Comparison of ENCODE assay signal across 9 mouse cellular contexts in genomic region chr10:91169414-91170065, GRCm38 (mm10). TPM values are rescaled to one million over a fixed set of nuclear protein-coding genes. Genes with fewer than 3 reads are reported as not detected.
DNase-seq lines count a peak whose midpoint lies in the region; ATAC-seq and TF ChIP-seq lines count a peak whose summit lies in the region.
"Had no signal": no experiment of that assay in that cellular context is flagged by ENCODE, and none has a peak within 500 bp of the region (broad histone marks: within the 10 kb centered on the region; RNA-seq: fewer than 3 reads in every experiment).

No protein-coding gene starts in this region.

- peak overlapping the region; percentile 68 for H3K4me2 ChIP-seq in heart, embryonic 14.5 days (ENCODE audit: low read length)
- peak overlapping the region; percentile 52 for H3K4me2 ChIP-seq in hindbrain, embryonic 11.5 days (replicated peaks; ENCODE audit: low read depth, low read length)
- peak overlapping the region; percentile 63 for H3K4me2 ChIP-seq in midbrain, embryonic 12.5 days (replicated peaks)

- H3K27ac ChIP-seq in heart, embryonic 14.5 days (replicated peaks in 1 of 2; ENCODE audit: control insufficient read depth in 1 of 2, insufficient read depth in 1 of 2, low read depth in 2 of 2, low read length in 2 of 2) = peak overlapping the region in 1 of 2 experiments; percentile 98; a peak in 2 of 4 replicates
- no peak overlapping the region for H3K27ac ChIP-seq in ES-E14 (ENCODE audit: insufficient read depth, low read depth, low read length, poor library complexity, severe bottlenecking)
- H3K27ac ChIP-seq in hindbrain, embryonic 11.5 days (ENCODE audit: low read depth, low read length) = no peak overlapping the region
- no peak overlapping the region for H3K27ac ChIP-seq in midbrain, embryonic 12.5 days (replicated peaks)

- no peak for ATAC-seq in heart, embryonic 14.5 days (ENCODE audit: insufficient number of reproducible peaks, insufficient read depth, low FRiP score, low read depth)
- no peak for ATAC-seq in hindbrain, embryonic 11.5 days (ENCODE audit: low FRiP score)
- ATAC-seq in midbrain, embryonic 12.5 days (ENCODE audit: low FRiP score, low read depth) = no peak

- H3K9ac ChIP-seq in heart, embryonic 14.5 days (ENCODE audit: low read length) = peak overlapping the region; percentile 100
- peak overlapping the region; percentile 71 for H3K9ac ChIP-seq in ES-E14 (ENCODE audit: insufficient read depth, low read depth, low read length, poor library complexity, severe bottlenecking)
- peak overlapping the region; percentile 99 for H3K9ac ChIP-seq in hindbrain, embryonic 11.5 days (ENCODE audit: low read depth, low read length)
- peak overlapping the region; percentile 60 for H3K9ac ChIP-seq in midbrain, embryonic 12.5 days (replicated peaks)

- intact Hi-C loops in heart, postnatal 14 days (cut with DNase I) = loop anchor here (1.0 to 10.0 kb wide), 3 partner anchors 19 to 1845 kb away; no protein-coding TSS in a partner anchor

- peaks cover 12 to 29% of the 10 kb centered on the region in 2 experiments; a peak in 3 of 4 replicates for H3K4me1 ChIP-seq in heart, embryonic 14.5 days (ENCODE audit: control insufficient read depth in 2 of 2, insufficient read depth in 2 of 2, low read length in 2 of 2)
- H3K4me1 ChIP-seq in ES-E14 (ENCODE audit: control insufficient read depth in 2 of 2, insufficient read depth in 2 of 2, low read length in 2 of 2, poor library complexity in 1 of 2) = peaks cover 5 to 6% of the 10 kb centered on the region in 2 experiments; a peak in 1 of 4 replicates
- H3K4me1 ChIP-seq in hindbrain, embryonic 11.5 days (replicated peaks; ENCODE audit: control insufficient read depth, insufficient read depth, low read length) = no peaks in the 10 kb centered on the region
- H3K4me1 ChIP-seq in midbrain, embryonic 12.5 days = peaks cover 33% of the 10 kb centered on the region

- in situ Hi-C loops in ES-E14 (cut with MboI; ENCODE audit: low sequenced_read_pairs in 2 of 2, unreplicated experiment in 2 of 2) = no loop called here

- H3K36me3 ChIP-seq in heart, embryonic 14.5 days (ENCODE audit: control insufficient read depth, insufficient read depth, low read length) = peaks cover 12% of the 10 kb centered on the region
- H3K36me3 ChIP-seq in ES-E14 (ENCODE audit: control insufficient read depth, insufficient read depth, low read length, poor library complexity, severe bottlenecking) = peaks cover 2% of the 10 kb centered on the region
- no peaks in the 10 kb centered on the region for H3K36me3 ChIP-seq in hindbrain, embryonic 11.5 days (ENCODE audit: control insufficient read depth, insufficient read depth, low read length)
- peaks cover 6% of the 10 kb centered on the region; the same call in 1 of the 2 replicates for H3K36me3 ChIP-seq in midbrain, embryonic 12.5 days

- H3K9me3 ChIP-seq in heart, embryonic 14.5 days (ENCODE audit: control insufficient read depth, low read length) = no peaks in the 10 kb centered on the region
- H3K9me3 ChIP-seq in ES-E14 (ENCODE audit: control insufficient read depth, insufficient read depth, low read depth, low read length) = no peaks in the 10 kb centered on the region
- H3K9me3 ChIP-seq in hindbrain, embryonic 11.5 days (ENCODE audit: control insufficient read depth, low read length) = no peaks in the 10 kb centered on the region
- no peaks in the 10 kb centered on the region for H3K9me3 ChIP-seq in midbrain, embryonic 12.5 days

- DNase-seq in heart, postnatal 14 days = no peak
- DNase-seq in ES-E14 (ENCODE audit: low read depth, low spot score) = no peak
- no peak for DNase-seq in hindbrain, embryonic 11.5 days (ENCODE audit: low spot score)
- DNase-seq in retina, embryonic 14.5 days (ENCODE audit: low spot score) = no peak
- DNase-seq in right cerebral cortex, postnatal 14 days = no peak
- no peak for DNase-seq in yolk sac, embryonic 10.5 days (ENCODE audit: low spot score)
- DNase-seq: kidney, adult 11 months had no signal

- H3K4me3 ChIP-seq in heart, embryonic 14.5 days (ENCODE audit: control insufficient read depth in 1 of 2, insufficient read depth in 1 of 2, low read depth in 1 of 2, low read length in 2 of 2) = peak overlapping the region; percentile 95
- H3K4me3 ChIP-seq in ES-E14 (ENCODE audit: insufficient read depth in 1 of 2, low read depth in 1 of 2, low read length in 2 of 2, poor library complexity in 1 of 2, severe bottlenecking in 1 of 2) = peak overlapping the region; percentile 85 to 94
- peak overlapping the region; percentile 98 for H3K4me3 ChIP-seq in hindbrain, embryonic 11.5 days (ENCODE audit: low read depth, low read length)
- peak overlapping the region; percentile 99 for H3K4me3 ChIP-seq in midbrain, embryonic 12.5 days

- 31% methylated on average over 17 of the region's 17 CpGs for WGBS in heart, embryonic 14.5 days
- 41% methylated on average over 17 of the region's 17 CpGs for WGBS in hindbrain, embryonic 11.5 days
- 45% methylated on average over 17 of the region's 17 CpGs for WGBS in midbrain, embryonic 12.5 days

- no peaks in the 10 kb centered on the region for H3K27me3 ChIP-seq in heart, embryonic 14.5 days (ENCODE audit: control insufficient read depth, insufficient read depth, low read length)
- no peaks in the 10 kb centered on the region for H3K27me3 ChIP-seq in hindbrain, embryonic 11.5 days (ENCODE audit: control insufficient read depth, insufficient read depth, low read length)
- H3K27me3 ChIP-seq in midbrain, embryonic 12.5 days = no peaks in the 10 kb centered on the region

TF ChIP-seq in ES-E14, 5 proteins besides CTCF, POLR2A, EP300 and RAD21:
- TF ChIP-seq CHD2 (IDR thresholded peaks at IDR 0.05; ENCODE audit: low read depth, low read length) (no peak), ZC3H11A (IDR thresholded peaks at IDR 0.05; ENCODE audit: borderline replicate concordance, low read depth, low read length) (no peak), MAFK (IDR thresholded peaks at IDR 0.05; ENCODE audit: insufficient read depth, low read depth, low read length) (no peak), ZNF384 (IDR thresholded peaks at IDR 0.05; ENCODE audit: low read depth, low read length) (no peak), HCFC1 (IDR thresholded peaks at IDR 0.05; ENCODE audit: borderline replicate concordance, insufficient read depth, low read length) (no peak)
TF ChIP-seq in ES-E14: peak in this region for 0.

RNA-seq across cellular contexts. Expression of gene Tmpo, which starts 11.6 kb away (rescaled TPM):
- 170 and 181 TPM in 2 replicates for polyA plus RNA-seq in heart, embryonic 14.5 days (2014; fragmentation: Nextera tagmentation; extraction: Ambion mirVana)
- 10 to 100 TPM; 54.4 to 60.4 TPM for total RNA-seq in heart, postnatal 14 days (2021)
- total RNA-seq in ES-E14 (2012; rRNA removed) = 176 and 189 TPM in 2 replicates
- 312 and 320 TPM in 2 replicates for polyA plus RNA-seq in hindbrain, embryonic 11.5 days (2014; fragmentation: Nextera tagmentation; extraction: Ambion mirVana)
- polyA plus RNA-seq in midbrain, embryonic 12.5 days (2016; fragmentation: Nextera tagmentation; extraction: Ambion mirVana) = 368 and 394 TPM in 2 replicates

RNA-seq across cellular contexts. Expression of gene Slc25a3, which starts 45.7 kb away (rescaled TPM):
- polyA plus RNA-seq in heart, embryonic 14.5 days (2014; fragmentation: Nextera tagmentation; extraction: Ambion mirVana) = 1,147 and 1,166 TPM in 2 replicates
- 1,000 to 10,000 TPM; 2,379 to 2,461 TPM for total RNA-seq in heart, postnatal 14 days (2021)
- 328 and 481 TPM in 2 replicates for total RNA-seq in ES-E14 (2012; rRNA removed)
- polyA plus RNA-seq in hindbrain, embryonic 11.5 days (2014; fragmentation: Nextera tagmentation; extraction: Ambion mirVana) = 426 and 455 TPM in 2 replicates
- polyA plus RNA-seq in midbrain, embryonic 12.5 days (2016; fragmentation: Nextera tagmentation; extraction: Ambion mirVana) = 369 and 374 TPM in 2 replicates
